Mouse (Mus musculus): ENCODE measurements around the gene Acer1. TPM values are rescaled to one million over a fixed set of nuclear protein-coding genes. Genes with fewer than 3 reads are reported as not detected.

Gene Acer1
- not detected for total RNA-seq (2022)

DNA sequence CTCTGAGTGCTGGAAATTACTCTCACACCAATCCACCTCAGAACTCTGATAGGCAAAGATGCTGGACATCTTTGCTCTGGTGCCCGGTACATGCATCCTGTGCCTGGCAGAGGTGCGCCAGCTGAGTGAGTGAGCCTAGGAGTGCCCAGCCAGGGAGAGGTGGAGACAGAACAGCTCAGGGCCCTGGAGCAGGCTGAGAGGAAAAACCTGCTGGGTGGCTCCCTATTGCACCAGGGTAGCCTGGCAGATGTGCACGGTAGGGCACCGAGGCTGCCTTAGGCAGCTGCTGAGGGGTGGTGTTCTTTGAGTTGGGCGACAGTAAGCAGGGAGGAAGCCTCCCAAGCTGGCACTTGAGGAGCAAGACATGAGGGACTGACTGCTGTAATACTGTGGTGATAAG lies at the start of gene Acer1:
Gene Acer1, minus strand, starts transcription at position 114 of the 400 bp plus-strand sequence.
- DNase-seq (ENCODE audit: low spot score in 2 of 2), result no peak

DNA sequence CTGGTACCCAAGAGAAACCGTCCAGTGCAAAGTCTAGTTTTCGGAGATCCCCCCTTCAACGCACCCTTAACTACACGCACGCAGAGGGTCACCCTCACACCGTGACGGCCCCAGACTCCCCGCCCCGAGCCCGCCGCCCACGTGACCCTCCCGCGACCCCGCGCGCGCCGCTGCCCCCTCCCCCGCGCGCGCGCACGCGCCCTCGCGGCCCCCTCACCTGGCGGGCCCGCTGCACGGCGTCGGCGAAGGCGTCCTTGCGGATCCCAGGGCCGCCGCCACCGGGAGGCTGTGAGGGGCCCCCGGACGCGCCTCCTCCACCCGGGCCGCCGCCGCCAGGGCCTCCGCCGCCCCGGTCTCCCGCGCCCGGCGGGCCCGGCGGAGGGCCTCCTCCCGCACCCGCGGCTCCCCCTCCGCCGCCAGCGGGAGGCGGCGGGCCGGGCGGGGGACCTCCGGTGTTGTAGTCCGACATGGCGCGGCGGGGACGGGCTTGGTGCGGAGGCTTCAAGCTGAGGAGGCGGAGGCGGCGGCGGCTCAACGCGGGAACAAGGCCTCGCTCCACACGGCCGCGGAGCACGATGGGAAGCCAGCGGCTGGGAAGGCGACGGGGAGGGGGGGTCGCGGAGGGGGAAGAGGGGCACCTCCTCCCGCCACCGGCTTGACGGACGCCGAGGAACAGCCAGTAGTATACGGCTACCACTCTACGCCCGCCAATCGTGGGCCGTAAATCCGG lies 49.2 kb upstream of the Acer1 start, which contains the start of gene Khsrp:
Gene Khsrp, minus strand, starts transcription at position 592 of the 730 bp plus-strand sequence.
- no peak for DNase-seq (ENCODE audit: low spot score in 2 of 2)

DNA sequence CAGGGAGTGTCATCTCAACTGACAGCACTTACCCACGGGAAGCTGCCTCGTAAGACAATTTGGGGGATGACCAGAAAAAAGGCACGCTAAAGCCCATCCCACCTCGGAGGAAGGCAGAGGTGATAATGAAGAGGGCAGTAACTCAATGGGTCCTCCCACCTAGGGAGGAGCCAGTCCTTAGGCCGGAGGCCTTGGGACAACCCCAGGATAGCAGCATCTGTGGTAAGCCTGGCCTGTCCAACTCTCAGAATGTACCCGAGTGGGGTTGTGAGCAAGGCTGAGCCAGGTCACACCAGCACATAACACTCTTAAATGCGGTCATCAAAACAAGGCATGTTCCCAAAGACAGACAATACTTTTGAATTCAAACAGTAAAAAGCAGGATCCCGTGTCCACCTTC lies 47.8 kb upstream of the Acer1 start:
- no peak for DNase-seq (ENCODE audit: low spot score in 2 of 2)

DNA sequence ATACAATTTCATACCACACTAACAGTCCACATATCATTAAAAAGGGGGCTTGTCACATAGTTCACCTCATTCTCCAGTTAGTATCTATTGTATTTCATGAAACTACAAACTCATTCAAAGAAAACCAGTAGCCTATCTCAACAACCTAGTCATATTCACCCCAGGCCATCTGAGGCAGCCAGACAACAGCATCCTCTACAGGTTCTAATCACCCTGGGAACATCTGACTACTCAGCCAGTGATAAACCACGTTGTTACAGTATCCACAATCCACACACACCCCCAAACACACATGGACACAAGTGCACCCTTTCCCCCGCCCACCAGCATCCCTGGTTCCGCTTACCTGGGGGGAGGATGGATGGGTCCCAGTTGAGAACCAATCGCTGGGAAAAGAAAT lies 45.5 kb upstream of the Acer1 start:
- DNase-seq (ENCODE audit: low spot score in 2 of 2), result no peak

DNA sequence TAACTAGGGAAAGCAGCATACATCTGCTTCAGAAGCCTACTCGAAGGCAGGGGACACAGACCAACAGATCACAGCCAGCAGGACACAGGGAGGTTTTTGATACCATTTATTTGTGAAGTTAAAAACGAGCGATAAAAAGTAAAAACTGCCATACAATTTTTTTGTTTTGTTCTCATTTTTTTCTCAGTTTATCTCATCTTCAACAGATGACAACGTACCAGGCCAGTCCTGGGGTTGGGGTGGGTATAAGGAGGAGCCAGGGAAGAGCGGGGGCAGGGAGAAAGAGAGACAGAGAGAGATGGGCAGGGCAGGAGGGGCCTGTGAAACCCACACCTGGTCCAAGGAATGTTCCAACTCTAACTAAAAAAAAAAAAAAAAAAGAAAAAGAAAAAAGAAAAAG lies 39.0 kb upstream of the Acer1 start:
- DNase-seq (ENCODE audit: low spot score in 2 of 2), result no peak

DNA sequence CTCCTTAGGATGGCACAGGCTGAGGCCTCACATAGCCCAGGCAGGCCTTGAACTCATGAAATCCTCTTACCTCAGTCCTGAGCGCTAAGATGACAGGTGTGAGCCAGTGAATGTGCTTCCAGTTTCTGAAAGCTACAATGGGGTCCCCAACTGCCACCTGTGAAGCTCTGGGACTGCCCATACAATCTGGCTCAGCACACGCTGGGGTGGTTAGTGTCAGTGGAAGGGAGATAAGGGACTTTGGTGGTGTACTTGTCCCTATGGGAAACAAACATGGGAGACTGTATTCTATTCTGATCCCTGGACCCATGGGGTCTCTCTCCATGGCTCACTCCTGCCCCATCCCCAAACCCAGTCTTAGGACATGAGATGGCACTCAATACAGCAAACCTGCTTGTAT lies 37.8 kb upstream of the Acer1 start:
- no peak for DNase-seq (ENCODE audit: low spot score in 2 of 2)

GRCm38 (mm10) chr17:57012245-57012795 lies 30.4 kb upstream of the Acer1 start:
- no peak for DNase-seq (ENCODE audit: low spot score in 2 of 2)

DNA sequence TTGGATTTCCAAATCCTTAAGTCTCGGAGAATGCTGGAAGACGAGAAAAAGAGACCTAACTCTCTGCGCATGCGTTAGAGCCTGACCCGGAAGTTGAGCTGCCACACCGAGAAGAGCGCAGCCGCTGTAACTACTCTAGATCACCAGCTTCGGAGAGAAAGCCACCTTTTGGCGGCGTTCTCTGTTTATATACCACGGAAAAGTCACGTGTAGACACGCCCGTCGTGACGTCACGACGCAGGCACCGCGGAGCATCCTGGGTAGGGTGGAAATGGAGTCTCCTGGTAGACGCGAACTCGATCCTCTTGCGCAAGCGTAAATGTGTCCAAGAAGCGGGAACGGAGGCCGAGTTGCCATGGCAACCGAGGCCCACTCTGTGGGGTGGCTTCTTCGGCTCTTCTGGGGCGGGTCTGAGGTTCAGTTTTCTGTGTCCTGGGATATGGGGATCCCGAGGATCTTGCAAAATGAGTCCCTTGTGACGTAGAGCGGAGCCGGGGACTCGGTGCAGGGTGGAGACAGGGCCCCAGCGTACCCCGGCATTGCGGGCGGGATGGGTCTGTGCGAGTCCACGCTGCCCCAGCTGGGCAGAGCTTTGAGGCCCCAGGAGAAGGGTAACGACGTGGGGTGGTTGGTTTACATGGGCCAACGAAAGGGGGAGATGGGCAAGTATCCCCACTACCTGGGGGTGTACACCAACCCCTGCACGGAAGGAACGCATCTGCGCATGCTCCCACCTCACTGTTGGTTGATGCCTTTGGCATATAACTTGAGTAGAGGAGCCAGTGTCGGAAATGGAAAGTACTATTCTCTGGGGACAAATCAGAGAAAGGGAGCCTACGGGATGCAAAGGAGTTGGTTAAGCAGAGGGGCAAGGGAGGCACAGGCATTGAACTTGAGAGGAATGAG lies 29.6 kb upstream of the Acer1 start, which contains the start of the genes Gtf2f1 and Gm17949:
Gene Gtf2f1, minus strand, starts transcription at position 53 of the 906 bp plus-strand sequence.
Gene Gm17949, plus strand, starts transcription at position 234 of the 906 bp plus-strand sequence.
- DNase-seq (ENCODE audit: low spot score in 2 of 2), result peak; percentile 81 to 87

DNA sequence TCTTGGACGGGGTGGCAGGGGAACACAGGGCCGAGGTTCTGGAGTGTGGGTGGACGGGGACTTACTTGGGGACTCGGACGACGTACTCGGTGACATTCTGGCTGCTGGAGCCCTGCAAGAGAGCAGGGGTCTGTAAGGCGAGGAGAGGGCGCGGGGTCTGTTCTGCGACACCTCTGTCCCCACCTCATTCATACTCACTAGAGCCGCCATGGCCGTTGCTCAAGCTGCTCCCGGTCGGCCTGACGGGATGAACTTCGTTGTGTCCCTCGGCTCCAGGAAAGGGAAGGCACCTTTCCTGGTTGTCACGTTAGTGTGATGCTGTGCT lies 28.9 kb upstream of the Acer1 start:
- DNase-seq (ENCODE audit: low spot score in 2 of 2), result no peak

GRCm38 (mm10) chr17:57007137-57007905 lies 25.4 kb upstream of the Acer1 start:
- DNase-seq (ENCODE audit: low spot score in 2 of 2), result no peak

GRCm38 (mm10) chr17:57003994-57004393 lies 22.1 kb upstream of the Acer1 start:
- DNase-seq (ENCODE audit: low spot score in 2 of 2), result no peak

DNA sequence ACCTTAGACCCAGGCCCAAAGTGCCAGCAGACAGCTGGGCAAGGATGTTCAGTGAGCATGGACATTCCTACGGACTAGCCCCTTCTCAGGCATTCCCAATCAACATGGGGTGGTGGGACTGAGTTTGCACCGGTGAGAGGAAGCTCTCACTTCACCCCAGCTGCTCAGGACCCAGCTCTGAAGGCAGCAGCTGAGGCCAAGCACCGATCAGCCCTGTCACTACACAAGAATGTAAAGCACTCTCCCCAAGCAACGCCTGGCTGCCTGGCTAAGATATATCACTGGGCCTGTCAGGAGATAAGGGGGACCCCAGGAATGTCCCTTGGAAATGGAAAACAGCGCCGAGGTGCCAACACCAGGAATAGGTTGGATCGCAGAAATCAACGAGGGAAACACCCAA lies 19.3 kb upstream of the Acer1 start:
- no peak for DNase-seq (ENCODE audit: low spot score in 2 of 2)

DNA sequence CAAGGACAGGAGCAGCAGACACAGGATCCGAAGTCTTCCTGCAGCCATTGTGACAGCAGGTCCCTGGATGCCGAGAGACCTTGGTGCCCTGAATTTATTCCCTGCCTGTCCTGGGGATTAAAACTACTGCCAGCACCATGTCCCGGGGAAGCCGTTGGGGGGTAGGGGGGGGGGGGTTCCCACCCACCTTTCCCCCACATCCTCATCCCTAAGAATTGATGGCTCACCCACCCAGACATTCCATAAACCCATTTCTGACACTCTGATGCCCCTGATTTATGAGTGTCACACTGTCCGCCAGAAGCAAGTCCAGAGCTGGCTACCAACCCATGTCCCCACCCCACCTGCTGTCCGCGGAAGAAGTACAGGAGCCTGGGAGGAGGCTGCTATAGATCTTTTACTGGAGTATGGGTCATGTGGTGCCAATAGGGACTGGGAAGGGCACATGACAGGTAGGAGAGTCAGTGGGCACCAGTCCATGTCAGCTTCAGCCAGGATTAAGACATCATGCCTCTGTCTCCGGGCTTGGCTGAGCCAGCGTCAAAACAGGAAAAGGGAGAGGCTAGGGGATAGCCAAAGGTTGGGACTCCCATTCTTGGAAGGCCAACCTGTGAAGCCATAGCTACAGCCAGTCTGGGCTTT lies 18.2 kb upstream of the Acer1 start, which contains the start of gene Pspn:
Gene Pspn, minus strand, starts transcription at position 51 of the 642 bp plus-strand sequence.
- DNase-seq (ENCODE audit: low spot score in 2 of 2), result no peak

- no peak for DNase-seq (ENCODE audit: low spot score in 2 of 2)
These were observed 17.5 kb upstream of the Acer1 start for GRCm38 (mm10) chr17:56999414-56999813.

- DNase-seq (ENCODE audit: low spot score in 2 of 2), result peak; percentile 94 to 97
These were observed 15.2 kb upstream of the Acer1 start, which contains the start of gene Alkbh7 for GRCm38 (mm10) chr17:56997029-56997667. Gene Alkbh7, plus strand, starts transcription at chr17:56997339.

DNA sequence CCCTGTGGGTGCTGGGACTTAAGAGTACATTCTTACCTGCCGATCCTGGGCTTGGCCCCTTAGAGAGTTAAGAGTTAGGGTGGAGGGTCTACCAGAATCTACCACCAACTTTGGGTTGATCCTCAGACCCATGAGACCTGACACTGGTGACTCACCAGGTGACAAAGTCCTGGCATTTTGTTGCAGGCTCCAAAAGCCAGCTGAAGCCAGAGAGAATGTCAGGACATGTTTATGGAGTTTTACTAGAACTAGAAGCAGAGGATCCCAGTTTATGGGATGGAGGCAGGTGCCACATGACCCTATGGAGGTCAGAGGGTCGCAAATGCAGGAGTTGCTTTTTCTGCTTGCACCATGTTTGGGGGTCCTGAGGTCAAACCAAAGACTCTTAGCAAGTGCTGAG lies 14.6 kb upstream of the Acer1 start:
- no peak for DNase-seq (ENCODE audit: low spot score in 2 of 2)

DNA sequence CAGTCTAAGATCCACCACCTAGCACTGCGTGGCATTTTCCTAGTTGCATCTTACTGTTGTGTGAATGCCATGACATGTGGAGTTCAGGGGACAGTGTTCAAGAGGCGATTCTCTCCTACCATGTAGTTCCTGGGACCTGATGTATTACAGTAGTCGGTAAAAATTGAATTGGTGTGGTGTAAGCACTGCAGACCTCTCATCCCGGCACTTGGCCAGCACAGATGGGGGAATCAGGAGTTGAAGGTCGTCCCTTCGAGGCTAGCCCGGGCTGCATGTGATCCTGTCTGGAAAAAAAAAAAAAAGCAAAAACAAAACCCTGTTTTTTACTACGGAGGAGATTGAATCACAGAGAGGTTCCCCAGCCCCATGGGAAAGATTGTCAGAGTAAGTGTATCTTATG lies 13.1 kb upstream of the Acer1 start:
- no peak for DNase-seq (ENCODE audit: low spot score in 2 of 2)

GRCm38 (mm10) chr17:56990966-56991365 lies 9.0 kb upstream of the Acer1 start:
- DNase-seq (ENCODE audit: low spot score in 2 of 2), result no peak

DNA sequence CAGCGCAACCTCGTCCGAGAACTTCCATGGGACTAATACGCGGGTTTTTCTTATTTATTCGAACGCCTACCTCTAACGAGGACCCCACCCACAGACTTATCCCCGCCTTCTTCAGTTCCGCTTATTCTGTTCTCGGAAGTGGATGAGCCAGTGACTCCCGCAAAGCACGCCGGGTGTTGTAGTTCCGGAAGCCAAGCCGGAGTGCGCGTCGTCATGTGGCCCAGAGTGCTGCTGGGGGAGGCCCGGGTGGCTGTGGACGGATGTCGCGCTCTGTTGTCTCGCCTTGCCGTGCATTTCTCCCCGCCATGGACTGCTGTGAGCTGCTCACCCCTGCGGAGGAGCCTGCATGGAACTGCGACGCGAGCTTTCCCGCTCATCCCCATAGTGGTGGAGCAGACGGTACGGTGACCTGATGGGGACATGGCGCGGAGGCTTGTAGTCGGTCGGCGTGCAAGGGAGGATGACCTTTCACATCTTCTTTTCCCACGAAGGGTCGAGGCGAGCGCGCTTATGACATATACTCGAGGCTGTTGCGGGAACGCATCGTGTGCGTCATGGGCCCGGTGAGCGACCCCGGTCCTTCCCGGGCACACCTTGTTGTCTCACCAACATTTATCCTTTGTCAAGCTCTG lies 8.3 kb upstream of the Acer1 start, which contains the start of gene Clpp:
Gene Clpp, plus strand, starts transcription at position 191 of the 632 bp plus-strand sequence.
- DNase-seq (ENCODE audit: low spot score in 2 of 2), result peak; percentile 88 to 91

All from gastrocnemius, adult 8-10 months (tissue).